Mouse (Mus musculus) spleen, adult 2 months (tissue): ENCODE data around the gene Ncf1.

Experiments used
- CTCF ChIP-seq: fragments of 200-500 bp; IDR thresholded peaks from 2 replicates; pipeline ENCODE4 v1.5.1; 2011; ENCODE audit warnings: mild to moderate bottlenecking, inconsistent platforms; ENCODE audit not compliant: insufficient read depth, insufficient read length, insufficient replicate concordance; ENCODE audit errors: extremely low read depth
- POLR2A ChIP-seq: fragments of 200-500 bp; IDR thresholded peaks from 2 replicates; pipeline ENCODE4 v1.6.1; 2011; ENCODE audit warnings: low read depth, low read length, inconsistent platforms

DNA sequence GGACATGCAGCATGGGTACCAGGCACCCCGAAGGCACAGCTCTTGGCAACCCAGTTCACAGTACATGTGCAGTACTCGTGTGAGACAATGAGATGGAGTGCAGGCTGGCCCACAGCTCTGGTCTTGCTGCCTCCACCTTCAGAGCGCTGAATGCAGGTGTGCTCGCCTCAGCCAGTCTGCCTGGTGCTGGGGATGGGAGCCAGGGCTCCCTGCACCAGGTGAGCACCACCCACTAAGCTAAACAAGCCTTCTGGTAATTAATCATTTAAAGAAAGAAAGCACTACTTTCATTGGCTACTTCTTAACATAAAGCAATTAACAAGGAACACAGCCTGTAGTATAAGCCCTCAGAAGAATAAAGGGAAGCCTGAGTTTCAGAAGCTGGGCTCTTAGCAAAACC is 47.7 kb upstream of the Ncf1 start:
- no peak for TF ChIP-seq POLR2A
- TF ChIP-seq CTCF = no peak
